Mouse (Mus musculus) B cell, adult (primary cell): ENCODE measurements around the gene Acss3. TPM values are rescaled to one million over a fixed set of nuclear protein-coding genes. Genes with fewer than 3 reads are reported as not detected.

ENCODE experiments used
- total RNA-seq: library from RNA; stranded (reverse); gene quantifications from 4 replicates; pipeline ENCODE4 v1.2.4, GENCODE M21; 2023; ENCODE audit not compliant: inconsistent age

The Acss3 gene
- total RNA-seq = not detected in 4 replicates

DNA sequence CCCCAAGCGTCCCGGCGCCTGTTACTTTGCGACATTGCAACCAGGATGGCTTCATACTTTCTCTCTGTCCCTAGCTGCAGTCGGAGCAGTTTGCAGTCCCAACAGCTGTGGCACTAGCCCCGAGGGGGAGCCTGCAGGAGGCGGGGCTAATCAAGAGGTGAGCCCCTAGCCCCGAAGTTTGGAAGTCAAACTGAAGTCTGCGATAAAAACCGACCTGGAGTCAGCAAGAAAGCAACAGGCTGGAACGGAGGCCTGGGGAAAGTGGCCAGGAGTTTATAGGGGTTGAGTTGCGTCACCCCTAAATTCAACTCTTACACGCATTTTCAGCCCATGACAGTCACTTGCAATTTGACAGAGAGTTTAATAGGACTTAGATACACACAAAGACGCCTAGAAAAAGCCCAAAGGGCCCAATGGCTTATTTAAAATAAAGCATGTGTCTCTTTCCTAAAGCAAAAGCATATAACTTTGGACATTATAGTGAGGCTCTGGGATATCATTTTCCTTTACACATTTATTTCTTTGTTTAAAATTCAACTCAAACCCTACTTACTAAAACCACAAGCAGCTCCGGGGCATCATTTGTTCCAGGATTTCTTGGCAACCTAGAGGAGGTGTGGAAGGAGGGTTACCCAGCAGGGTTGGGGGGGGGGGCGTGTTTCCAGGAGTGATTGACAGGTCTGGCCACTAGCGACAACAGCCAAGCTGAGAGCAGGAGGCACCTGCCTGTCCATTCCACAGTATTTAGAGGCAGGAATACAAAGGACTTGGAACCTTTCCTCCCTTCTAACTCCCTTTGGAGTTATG is at the start of gene Acss3:
Gene Acss3, minus strand, starts transcription at position 140 of the 807 bp plus-strand sequence.

Other genes starting within 250 kb of the Acss3 start
- gene Lin7a, start 148.0 kb upstream of the Acss3 start, total RNA-seq = not detected in 4 replicates